Mouse (Mus musculus) thymus, adult 2 months (tissue): ENCODE measurements around the gene Lpin2. TPM values are rescaled to one million over a fixed set of nuclear protein-coding genes. Genes with fewer than 3 reads are reported as not detected.

Experiments used
- DNase-seq: peaks from one replicate; pipeline ENCODE4 v3.0.0; 2021
- H3K27ac ChIP-seq: fragments of 200-500 bp; 2 replicates; pipeline ENCODE4 v1.5.1; 2012; ENCODE audit warnings: low read length, control low read depth; ENCODE audit not compliant: control insufficient read depth, insufficient read depth
- H3K27me3 ChIP-seq: fragments of 200-500 bp; 2 replicates; pipeline ENCODE4 v1.6.1; 2012; ENCODE audit warnings: mild to moderate bottlenecking, low read length, moderate library complexity, mixed read lengths; ENCODE audit not compliant: control insufficient read depth, insufficient read depth
- H3K36me3 ChIP-seq: fragments of 200-500 bp; 2 replicates; pipeline ENCODE4 v1.6.1; 2012; ENCODE audit warnings: mild to moderate bottlenecking, low read length, moderate library complexity; ENCODE audit not compliant: control insufficient read depth, insufficient read depth
- H3K4me1 ChIP-seq: fragments of 200-500 bp; replicated peaks from 2 replicates; pipeline ENCODE4 v1.6.1; 2012; ENCODE audit warnings: low read length; ENCODE audit not compliant: control insufficient read depth, insufficient read depth
- H3K4me3 ChIP-seq: fragments of 200-500 bp; 2 replicates; pipeline ENCODE4 v1.5.1; 2012; ENCODE audit warnings: mild to moderate bottlenecking, low read length, control low read depth, moderate library complexity; ENCODE audit not compliant: control insufficient read depth, insufficient read depth
- CTCF ChIP-seq: fragments of 200-500 bp; IDR thresholded peaks from 2 replicates; pipeline ENCODE4 v1.5.1; 2012; ENCODE audit warnings: mild to moderate bottlenecking, control low read depth, low read length, moderate library complexity, borderline replicate concordance; ENCODE audit not compliant: control insufficient read depth, poor library complexity, insufficient read depth; ENCODE audit errors: extremely low read depth
- POLR2A ChIP-seq: fragments of 200-500 bp; IDR thresholded peaks from 2 replicates; pipeline ENCODE4 v1.6.1; 2012; ENCODE audit warnings: mild to moderate bottlenecking, low read length, control low read depth, moderate library complexity; ENCODE audit not compliant: control insufficient read depth, poor library complexity, insufficient read depth; ENCODE audit errors: extremely low read depth
- WGBS: fragments of 180-500 bp; shearing (Covaris S2); methylation state at CpG from one replicate; pipeline ENCODE4 v1.1.7; 2018; 5-methylcytosine and 5-hydroxymethylcytosine counted together
- polyA plus RNA-seq: library from polyadenylated mRNA; depleted of rRNA; stranded (reverse); fragments of >200 nt; gene quantifications from 2 replicates; pipeline ENCODE4 v1.2.3, GENCODE M21; 2012

Gene Lpin2
- polyA plus RNA-seq, 1 experiment = 16.7 TPM

DNA sequence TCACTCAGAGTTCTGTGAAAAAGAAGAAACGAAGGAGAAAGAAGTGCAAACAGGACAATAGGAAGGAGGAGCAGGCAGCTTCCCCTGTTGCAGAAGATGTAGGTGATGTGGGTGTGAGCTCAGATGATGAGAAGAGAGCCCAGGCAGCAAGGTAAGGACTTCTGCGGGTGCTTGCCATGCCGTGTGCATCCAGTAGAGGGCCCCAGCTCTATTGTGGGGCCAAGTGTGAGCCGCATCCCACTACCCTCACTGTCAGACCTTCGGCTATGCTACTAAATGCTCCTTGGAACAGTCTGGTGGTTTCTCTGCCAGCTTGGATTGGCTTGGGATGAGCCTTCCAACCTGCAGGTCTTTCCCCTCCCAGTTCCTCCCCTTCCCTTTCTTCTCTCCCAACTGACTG, 42.7 kb downstream of the Lpin2 start:
- Histone ChIP-seq H3K4me3 (no peak overlapping the region), H3K4me1 (peaks cover 2% of the 10 kb centered on the region; the same call in 1 of the 2 replicates), H3K27ac (no peak overlapping the region), H3K36me3 (no peaks in the 10 kb centered on the region), H3K27me3 (no peaks in the 10 kb centered on the region)
- peak; percentile 44 for DNase-seq
- WGBS = 71% methylated on average over 5 of the region's 5 CpGs
- peak; percentile 78; the same call in 1 of the 2 replicates for TF ChIP-seq CTCF
- no peak for TF ChIP-seq POLR2A

GRCm38 (mm10) chr17:71227128-71227895, 45.0 kb downstream of the Lpin2 start:
- Histone ChIP-seq H3K27me3 (no peaks in the 10 kb centered on the region), H3K36me3 (0 out of 2 replicates have a peak, but pooled peaks cover 3% of the 10 kb centered on the region), H3K4me1 (peaks cover 2% of the 10 kb centered on the region; the same call in 1 of the 2 replicates), H3K27ac (no peak overlapping the region), H3K4me3 (no peak overlapping the region)
- 94% methylated on average over 9 of the region's 9 CpGs for WGBS
- TF ChIP-seq CTCF = no peak
- TF ChIP-seq POLR2A = no peak
- no peak for DNase-seq

DNA sequence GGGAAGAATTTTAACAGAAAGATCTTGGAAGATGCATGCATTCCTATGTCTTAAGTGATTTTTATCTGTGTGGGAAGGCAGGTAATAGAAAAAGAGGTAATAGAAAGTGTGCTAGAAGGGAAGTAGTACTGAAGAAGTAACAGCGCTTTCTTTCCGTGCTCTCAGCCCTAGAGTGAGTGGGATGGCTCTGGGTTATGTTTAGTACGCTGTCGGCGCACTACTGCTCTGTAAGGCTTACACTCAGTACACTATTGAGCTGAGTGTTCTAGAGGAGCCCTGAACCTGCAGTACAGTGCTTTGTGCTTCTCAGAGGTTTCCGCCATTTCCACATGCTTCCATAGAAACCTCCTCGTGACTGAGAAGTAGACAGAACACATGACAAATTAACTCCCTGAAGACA, 46.3 kb downstream of the Lpin2 start:
- TF ChIP-seq CTCF (no peak), POLR2A (no peak)
- Histone ChIP-seq H3K27ac (no peak overlapping the region), H3K36me3 (0 out of 2 replicates have a peak, but pooled peaks cover 3% of the 10 kb centered on the region), H3K27me3 (no peaks in the 10 kb centered on the region), H3K4me3 (no peak overlapping the region), H3K4me1 (peaks cover 2% of the 10 kb centered on the region; the same call in 1 of the 2 replicates)
- WGBS = 94% methylated on average over 7 of the region's 7 CpGs
- no peak for DNase-seq

DNA sequence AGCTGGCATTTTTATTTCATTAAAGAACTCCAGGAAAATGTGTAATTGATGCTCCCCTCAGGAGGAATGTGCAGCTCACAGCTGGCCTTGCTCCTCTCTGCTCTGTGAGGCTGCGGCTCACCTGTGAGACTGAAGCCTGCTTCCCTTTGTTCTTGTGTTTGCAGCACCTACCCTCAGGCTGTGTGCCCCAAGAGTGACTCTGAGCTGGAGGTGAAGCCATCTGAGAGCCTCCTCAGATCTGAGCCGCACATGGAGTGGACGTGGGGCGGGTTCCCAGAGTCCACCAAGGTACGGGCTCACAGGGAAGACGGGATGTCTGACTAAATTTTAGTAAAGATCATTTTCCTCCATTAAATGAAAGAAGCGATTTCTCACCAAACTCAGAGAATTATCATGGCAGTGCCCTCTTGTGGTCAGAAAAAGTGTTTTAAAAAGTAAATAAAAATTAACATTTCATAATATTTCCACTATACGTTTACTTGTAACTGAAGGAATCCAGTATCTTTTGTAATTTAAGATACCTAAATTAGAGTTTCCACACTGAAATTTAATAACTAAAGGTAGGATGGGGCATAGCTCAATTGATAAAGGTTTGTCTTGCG, 47.8 kb downstream of the Lpin2 start:
- no peak for DNase-seq
- H3K4me3 ChIP-seq = no peak overlapping the region
- 84% methylated on average over 9 of the region's 9 CpGs for WGBS
- no peaks in the 10 kb centered on the region for H3K27me3 ChIP-seq
- no peak overlapping the region for H3K27ac ChIP-seq
- H3K36me3 ChIP-seq = 0 out of 2 replicates have a peak, but pooled peaks cover 6% of the 10 kb centered on the region
- H3K4me1 ChIP-seq = no peaks in the 10 kb centered on the region
- no peak for TF ChIP-seq POLR2A
- 0 out of 2 replicates have a peak, but pooled peaks have one; percentile 18 for TF ChIP-seq CTCF

DNA sequence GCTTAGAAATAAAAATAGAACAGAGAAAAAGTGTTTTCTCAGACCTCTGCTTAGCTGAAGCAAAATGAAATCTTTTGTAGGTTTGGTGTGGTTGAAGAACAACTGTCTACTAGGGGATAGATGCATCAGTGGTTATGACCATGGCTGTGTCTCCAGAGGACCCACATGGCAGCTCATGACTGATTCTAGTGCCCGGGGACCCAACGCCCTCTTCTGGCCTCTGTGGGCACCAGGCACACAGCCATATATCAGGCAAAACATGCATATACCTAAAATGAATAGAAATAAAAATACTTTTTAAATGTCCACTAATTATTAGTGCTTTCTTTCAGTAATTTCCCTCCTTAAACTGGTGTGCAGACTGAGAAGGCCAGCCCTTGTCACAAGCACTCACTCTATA, 49.6 kb downstream of the Lpin2 start:
- H3K36me3 ChIP-seq = peaks cover 10% of the 10 kb centered on the region; the same call in 1 of the 2 replicates
- no peak overlapping the region for H3K27ac ChIP-seq
- TF ChIP-seq POLR2A = no peak
- TF ChIP-seq CTCF = no peak
- DNase-seq = no peak
- no peaks in the 10 kb centered on the region for H3K27me3 ChIP-seq
- WGBS = 96% methylated on average over 2 of the region's 2 CpGs
- no peak overlapping the region for H3K4me3 ChIP-seq
- H3K4me1 ChIP-seq = peaks cover 4% of the 10 kb centered on the region; the same call in 1 of the 2 replicates

DNA sequence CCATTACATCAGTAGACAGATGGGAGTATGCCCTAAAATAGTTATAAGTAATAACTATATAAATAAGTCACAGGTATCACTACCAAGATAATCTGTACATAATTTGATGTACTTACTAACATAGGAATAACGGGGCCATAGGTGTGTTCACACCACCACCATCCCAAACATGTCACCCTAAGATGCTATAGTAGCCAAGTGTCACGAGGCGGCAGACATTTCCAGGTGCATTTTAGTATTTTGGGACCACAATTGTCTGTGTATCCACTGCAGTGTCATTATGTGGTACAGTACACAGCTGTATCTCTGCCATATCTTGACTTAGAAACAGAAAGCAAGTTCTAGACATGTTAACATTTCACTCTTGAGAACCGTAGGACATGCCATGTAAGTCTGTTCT, 50.9 kb downstream of the Lpin2 start:
- WGBS = 94% methylated on average over 4 of the region's 4 CpGs
- H3K27me3 ChIP-seq = no peaks in the 10 kb centered on the region
- no peak for DNase-seq
- no peak overlapping the region for H3K27ac ChIP-seq
- no peak overlapping the region for H3K4me3 ChIP-seq
- H3K36me3 ChIP-seq = peaks cover 13% of the 10 kb centered on the region; the same call in 1 of the 2 replicates
- TF ChIP-seq CTCF (no peak), POLR2A (no peak)
- H3K4me1 ChIP-seq = peaks cover 4% of the 10 kb centered on the region; the same call in 1 of the 2 replicates
